Mouse (Mus musculus): ENCODE measurements around the gene Cpt2. TPM values are rescaled to one million over a fixed set of nuclear protein-coding genes. Genes with fewer than 3 reads are reported as not detected.

The Cpt2 gene
- polyA plus RNA-seq, 1 experiment = 15.4 TPM

DNA sequence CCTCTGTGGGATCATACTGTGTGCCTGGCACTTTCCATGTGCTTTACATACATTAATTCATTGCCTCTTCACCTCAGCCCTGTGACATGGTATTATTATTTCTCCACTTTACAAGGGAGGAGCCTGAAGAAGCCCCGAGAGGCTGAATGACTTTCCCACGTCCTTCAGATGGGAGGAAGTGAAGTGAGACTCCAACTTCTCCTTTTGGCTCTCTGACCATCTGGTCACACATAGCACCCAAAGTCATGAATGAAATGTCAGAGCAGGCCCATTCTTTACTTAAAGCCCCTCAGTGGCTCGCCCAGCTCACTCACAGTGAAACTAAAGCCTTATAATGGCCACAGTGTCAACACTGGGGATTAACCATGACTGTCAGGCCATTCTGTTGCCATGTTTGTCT, 11.8 kb upstream of the Cpt2 start:
- H3K4me1 ChIP-seq (ENCODE audit: control insufficient read depth, insufficient read depth, low read length) = peaks cover 4% of the 10 kb centered on the region; the same call in 1 of the 2 replicates
- H3K27ac ChIP-seq (ENCODE audit: insufficient read depth, low read length) = no peak overlapping the region
- no peaks in the 10 kb centered on the region for H3K27me3 ChIP-seq (ENCODE audit: control insufficient read depth, insufficient read depth, low read length)
- TF ChIP-seq POLR2A (IDR thresholded peaks at IDR 0.05; ENCODE audit: borderline replicate concordance, insufficient read depth, low read length) (no peak), CTCF (IDR thresholded peaks at IDR 0.05; ENCODE audit: borderline replicate concordance, insufficient read depth, low read depth, low read length) (no peak)
- no peak for DNase-seq
- no peak overlapping the region for H3K4me3 ChIP-seq (replicated peaks; ENCODE audit: insufficient read depth, low read depth, low read length)
- WGBS = 85% methylated on average over 3 of the region's 3 CpGs

DNA sequence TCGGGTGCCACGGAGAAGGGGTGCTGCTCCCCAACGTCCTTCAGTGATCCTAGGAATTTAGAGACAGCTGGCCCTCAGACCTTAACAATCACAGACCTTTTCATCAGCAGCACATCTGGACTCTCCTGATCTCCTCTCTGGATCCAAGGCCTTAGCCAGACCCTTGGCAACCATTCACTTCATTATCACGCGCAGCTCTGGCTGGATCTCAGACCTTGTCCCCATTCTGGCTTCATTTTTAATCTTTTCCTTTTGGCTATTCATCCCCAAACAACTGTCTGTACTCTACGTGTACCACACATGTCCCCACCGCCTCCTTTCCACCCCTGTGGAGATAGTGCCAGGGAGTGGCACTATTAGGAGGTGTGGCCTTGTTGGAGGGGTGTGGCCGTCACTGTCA, 9.8 kb upstream of the Cpt2 start:
- no peak overlapping the region for H3K27ac ChIP-seq (ENCODE audit: insufficient read depth, low read length)
- peaks cover 4% of the 10 kb centered on the region; the same call in 1 of the 2 replicates for H3K4me1 ChIP-seq (ENCODE audit: control insufficient read depth, insufficient read depth, low read length)
- TF ChIP-seq POLR2A (IDR thresholded peaks at IDR 0.05; ENCODE audit: borderline replicate concordance, insufficient read depth, low read length) (no peak), CTCF (IDR thresholded peaks at IDR 0.05; ENCODE audit: borderline replicate concordance, insufficient read depth, low read depth, low read length) (no peak)
- H3K27me3 ChIP-seq (ENCODE audit: control insufficient read depth, insufficient read depth, low read length) = no peaks in the 10 kb centered on the region
- no peak for DNase-seq
- WGBS = 48% methylated on average over 8 of the region's 8 CpGs
- no peak overlapping the region for H3K4me3 ChIP-seq (replicated peaks; ENCODE audit: insufficient read depth, low read depth, low read length)

DNA sequence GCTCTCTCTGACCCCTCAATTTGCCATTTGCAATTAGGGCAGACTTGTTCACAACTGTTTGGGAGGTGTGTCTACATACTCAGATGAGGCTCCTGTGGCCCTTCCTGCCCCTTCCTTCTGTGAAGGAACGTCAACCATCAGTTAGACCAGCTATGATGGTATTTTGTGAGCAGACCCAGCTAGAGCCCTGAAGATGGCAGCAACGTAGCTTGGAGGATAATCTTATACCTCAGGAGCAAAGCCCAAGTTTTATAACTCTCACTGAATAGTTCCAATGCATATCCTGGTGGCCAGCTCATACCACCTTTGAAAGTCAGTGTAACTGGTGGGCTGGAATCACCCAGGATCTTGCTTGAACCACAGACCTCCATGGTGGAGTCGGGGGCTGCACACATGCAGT, 8.0 kb upstream of the Cpt2 start:
- H3K27me3 ChIP-seq (ENCODE audit: control insufficient read depth, insufficient read depth, low read length) = no peaks in the 10 kb centered on the region
- no peaks in the 10 kb centered on the region for H3K4me1 ChIP-seq (ENCODE audit: control insufficient read depth, insufficient read depth, low read length)
- H3K4me3 ChIP-seq (replicated peaks; ENCODE audit: insufficient read depth, low read depth, low read length) = no peak overlapping the region
- TF ChIP-seq CTCF (IDR thresholded peaks at IDR 0.05; ENCODE audit: borderline replicate concordance, insufficient read depth, low read depth, low read length) = no peak
- no peak for DNase-seq
- WGBS = 84% methylated on average over 3 of the region's 3 CpGs
- H3K27ac ChIP-seq (ENCODE audit: insufficient read depth, low read length) = no peak overlapping the region

DNA sequence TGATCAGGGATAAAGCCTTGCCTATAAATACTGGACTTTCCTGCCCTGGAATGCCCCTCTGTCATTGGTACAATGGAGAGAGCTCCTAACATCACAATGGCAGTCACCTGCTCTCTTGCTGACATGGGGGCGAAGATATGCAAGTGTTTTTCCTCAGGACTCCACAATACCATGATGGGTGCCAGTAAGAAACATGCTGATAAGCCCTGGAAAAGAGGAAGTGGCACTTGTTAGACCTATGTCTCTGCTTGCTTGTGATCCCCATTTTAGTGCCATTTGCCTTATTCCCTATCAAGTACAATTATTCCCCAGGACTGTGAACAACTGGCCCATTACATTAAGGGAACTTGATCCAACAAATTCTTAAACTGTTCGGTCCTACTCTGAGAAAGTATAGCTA, 5.3 kb upstream of the Cpt2 start:
- Histone ChIP-seq H3K27ac (ENCODE audit: insufficient read depth, low read length) (no peak overlapping the region), H3K4me3 (replicated peaks; ENCODE audit: insufficient read depth, low read depth, low read length) (no peak overlapping the region), H3K4me1 (ENCODE audit: control insufficient read depth, insufficient read depth, low read length) (no peaks in the 10 kb centered on the region), H3K27me3 (ENCODE audit: control insufficient read depth, insufficient read depth, low read length) (no peaks in the 10 kb centered on the region)
- TF ChIP-seq CTCF (IDR thresholded peaks at IDR 0.05; ENCODE audit: borderline replicate concordance, insufficient read depth, low read depth, low read length) (no peak), POLR2A (IDR thresholded peaks at IDR 0.05; ENCODE audit: borderline replicate concordance, insufficient read depth, low read length) (no peak)
- DNase-seq = no peak
- WGBS = 83% methylated on average over 2 of the region's 2 CpGs

DNA sequence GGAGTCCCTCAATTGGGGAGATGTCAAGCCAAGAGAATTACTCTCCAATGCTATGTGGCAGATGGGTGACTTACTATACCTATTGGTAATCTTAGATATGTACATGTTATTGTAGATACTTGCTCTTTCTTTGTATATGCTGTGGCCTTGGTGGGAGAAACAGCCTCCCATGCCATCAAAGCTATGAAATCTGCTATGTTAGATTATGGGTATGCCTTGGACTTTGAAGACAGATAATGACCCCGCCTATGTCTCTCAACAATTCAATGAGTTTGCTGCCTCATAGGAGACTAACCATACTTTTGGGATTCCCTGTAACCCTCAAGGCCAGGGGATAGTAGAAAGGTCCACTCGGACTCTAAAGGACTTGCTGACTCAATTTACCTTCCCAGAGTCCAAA, 4.9 kb upstream of the Cpt2 start:
- no peak for DNase-seq
- TF ChIP-seq CTCF (IDR thresholded peaks at IDR 0.05; ENCODE audit: borderline replicate concordance, insufficient read depth, low read depth, low read length) = no peak
- no peak for TF ChIP-seq POLR2A (IDR thresholded peaks at IDR 0.05; ENCODE audit: borderline replicate concordance, insufficient read depth, low read length)
- Histone ChIP-seq H3K4me1 (ENCODE audit: control insufficient read depth, insufficient read depth, low read length) (no peaks in the 10 kb centered on the region), H3K27ac (ENCODE audit: insufficient read depth, low read length) (no peak overlapping the region), H3K4me3 (replicated peaks; ENCODE audit: insufficient read depth, low read depth, low read length) (no peak overlapping the region), H3K27me3 (ENCODE audit: control insufficient read depth, insufficient read depth, low read length) (no peaks in the 10 kb centered on the region)
- WGBS = 69% methylated on average over 2 of the region's 2 CpGs

DNA sequence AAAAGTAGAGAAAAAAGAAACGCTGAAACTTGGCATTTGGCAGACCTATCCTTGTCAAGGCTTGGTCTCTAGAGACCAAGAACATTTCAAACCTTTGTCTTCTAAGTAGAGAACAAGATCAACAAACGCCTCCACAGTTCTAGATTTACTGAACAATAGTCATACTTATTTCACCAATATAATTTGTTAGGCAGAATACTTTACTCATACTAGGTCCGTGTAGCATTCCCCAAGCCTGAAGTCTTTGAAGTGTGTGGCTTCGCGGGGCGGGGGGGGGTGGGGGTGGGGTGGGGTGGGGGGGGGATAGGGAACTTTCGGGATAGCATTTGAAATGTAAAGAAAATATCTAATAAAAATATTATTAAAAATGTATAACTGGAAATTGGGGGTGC, 389 bp upstream of the Cpt2 start:
- WGBS = 43% methylated on average over 7 of the region's 7 CpGs
- Histone ChIP-seq H3K4me1 (ENCODE audit: control insufficient read depth, insufficient read depth, low read length) (no peaks in the 10 kb centered on the region), H3K27me3 (ENCODE audit: control insufficient read depth, insufficient read depth, low read length) (no peaks in the 10 kb centered on the region), H3K4me3 (replicated peaks; ENCODE audit: insufficient read depth, low read depth, low read length) (peak overlapping the region; percentile 52), H3K27ac (ENCODE audit: insufficient read depth, low read length) (no peak overlapping the region)
- no peak for DNase-seq
- TF ChIP-seq POLR2A (IDR thresholded peaks at IDR 0.05; ENCODE audit: borderline replicate concordance, insufficient read depth, low read length) (no peak), CTCF (IDR thresholded peaks at IDR 0.05; ENCODE audit: borderline replicate concordance, insufficient read depth, low read depth, low read length) (no peak)

DNA sequence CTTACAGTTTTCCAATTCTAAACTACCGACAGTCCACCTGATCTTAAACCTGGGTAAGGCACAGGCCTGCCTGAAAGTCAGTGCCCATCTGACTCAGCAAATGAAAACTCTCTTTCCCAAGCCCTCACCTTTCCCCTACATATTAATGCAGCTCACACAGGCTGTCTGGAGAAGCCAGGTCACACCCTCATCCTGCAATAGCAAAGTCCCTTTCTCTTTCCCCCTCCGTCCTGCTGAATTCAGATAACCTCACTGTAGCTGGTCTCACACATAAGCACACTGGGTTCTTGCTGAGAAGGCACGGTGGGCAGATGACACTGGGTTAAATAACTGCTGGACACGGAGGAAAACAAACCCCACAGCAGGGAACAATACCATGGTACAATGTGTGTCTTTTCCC, 1.5 kb downstream of the Cpt2 start:
- DNase-seq = no peak
- no peaks in the 10 kb centered on the region for H3K4me1 ChIP-seq (ENCODE audit: control insufficient read depth, insufficient read depth, low read length)
- WGBS = 50% methylated on average over 4 of the region's 4 CpGs
- H3K27ac ChIP-seq (ENCODE audit: insufficient read depth, low read length) = no peak overlapping the region
- no peaks in the 10 kb centered on the region for H3K27me3 ChIP-seq (ENCODE audit: control insufficient read depth, insufficient read depth, low read length)
- TF ChIP-seq CTCF (IDR thresholded peaks at IDR 0.05; ENCODE audit: borderline replicate concordance, insufficient read depth, low read depth, low read length) (no peak), POLR2A (IDR thresholded peaks at IDR 0.05; ENCODE audit: borderline replicate concordance, insufficient read depth, low read length) (no peak)
- no peak overlapping the region for H3K4me3 ChIP-seq (replicated peaks; ENCODE audit: insufficient read depth, low read depth, low read length)

DNA sequence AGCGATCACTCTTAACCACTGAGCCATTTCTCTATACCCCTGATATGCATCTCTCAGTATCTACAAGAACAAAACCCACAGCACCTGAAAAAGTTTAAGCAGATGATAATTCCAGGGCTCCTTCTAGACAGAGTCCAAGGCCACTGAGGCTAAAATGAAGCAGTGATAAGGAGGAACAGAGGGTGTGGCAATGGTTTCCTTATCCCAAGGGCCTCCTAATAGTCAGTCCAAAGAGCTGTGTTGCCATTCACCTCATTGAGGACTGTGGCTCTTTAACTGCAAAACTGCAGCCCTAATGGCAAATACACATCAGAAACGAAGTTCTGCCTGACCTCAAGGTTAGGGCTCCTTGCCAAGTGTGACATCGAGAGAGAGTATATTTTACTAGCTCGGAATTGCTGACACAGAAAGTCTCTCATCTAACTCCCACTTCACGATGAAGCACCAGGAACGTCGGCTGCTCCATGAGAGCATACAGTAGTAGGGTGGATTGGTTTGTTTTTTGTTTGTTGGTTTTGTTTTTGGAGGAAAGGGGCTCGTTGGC, 2.2 kb downstream of the Cpt2 start:
- Histone ChIP-seq H3K27me3 (ENCODE audit: control insufficient read depth, insufficient read depth, low read length) (no peaks in the 10 kb centered on the region), H3K4me1 (ENCODE audit: control insufficient read depth, insufficient read depth, low read length) (no peaks in the 10 kb centered on the region), H3K4me3 (replicated peaks; ENCODE audit: insufficient read depth, low read depth, low read length) (no peak overlapping the region), H3K27ac (ENCODE audit: insufficient read depth, low read length) (no peak overlapping the region)
- WGBS = 76% methylated on average over 8 of the region's 8 CpGs
- DNase-seq = no peak
- TF ChIP-seq CTCF (IDR thresholded peaks at IDR 0.05; ENCODE audit: borderline replicate concordance, insufficient read depth, low read depth, low read length) (no peak), POLR2A (IDR thresholded peaks at IDR 0.05; ENCODE audit: borderline replicate concordance, insufficient read depth, low read length) (no peak)
